In genomic region chr5:100200296-100200695, GRCm38 (mm10) we compare ENCODE assay signal across 19 mouse cellular contexts. TPM values are rescaled to one million over a fixed set of nuclear protein-coding genes. Genes with fewer than 3 reads are reported as not detected.
DNase-seq lines count a peak whose midpoint lies in the region; ATAC-seq and TF ChIP-seq lines count a peak whose summit lies in the region.
"Had no signal": no experiment of that assay in that cellular context is flagged by ENCODE, and none has a peak within 500 bp of the region (broad histone marks: within the 10 kb centered on the region; RNA-seq: fewer than 3 reads in every experiment).

No protein-coding gene starts in this region.

- 0 out of 2 replicates have a peak overlapping the region, but pooled peaks have one; percentile 23 for H3K27ac ChIP-seq in hindbrain, embryonic 13.5 days
- no peak overlapping the region for H3K27ac ChIP-seq in hindbrain, embryonic 11.5 days (ENCODE audit: low read depth, low read length)
- peak overlapping the region; percentile 40; the same call in 1 of the 2 replicates for H3K27ac ChIP-seq in hindbrain, embryonic 16.5 days (ENCODE audit: low read depth, low read length)
- peak overlapping the region; percentile 84 for H3K27ac ChIP-seq in midbrain, embryonic 16.5 days (ENCODE audit: low read length)
- H3K27ac ChIP-seq in thymus, adult 2 months (ENCODE audit: control insufficient read depth, insufficient read depth, low read length), result no peak overlapping the region
- H3K27ac ChIP-seq: heart, embryonic 10.5 days; lung, embryonic 15.5 days; macrophage; neural tube, embryonic 13.5 days had no signal

- no peak overlapping the region for H3K4me2 ChIP-seq in hindbrain, embryonic 13.5 days
- H3K4me2 ChIP-seq in hindbrain, embryonic 11.5 days (replicated peaks; ENCODE audit: low read depth, low read length), result no peak overlapping the region
- H3K4me2 ChIP-seq in hindbrain, embryonic 16.5 days (ENCODE audit: low read length), result no peak overlapping the region
- H3K4me2 ChIP-seq in midbrain, embryonic 16.5 days (ENCODE audit: low read length), result no peak overlapping the region
- H3K4me2 ChIP-seq: liver, embryonic 11.5 days; lung, embryonic 15.5 days; neural tube, embryonic 13.5 days had no signal

- H3K4me1 ChIP-seq in hindbrain, embryonic 13.5 days (replicated peaks), result peaks cover 34% of the 10 kb centered on the region
- H3K4me1 ChIP-seq in hindbrain, embryonic 11.5 days (replicated peaks; ENCODE audit: control insufficient read depth, insufficient read depth, low read length), result no peaks in the 10 kb centered on the region
- H3K4me1 ChIP-seq in hindbrain, embryonic 16.5 days (ENCODE audit: control insufficient read depth, insufficient read depth, low read depth, low read length), result peaks cover 24% of the 10 kb centered on the region
- peaks cover 43% of the 10 kb centered on the region for H3K4me1 ChIP-seq in midbrain, embryonic 16.5 days (ENCODE audit: control insufficient read depth, insufficient read depth, low read length)
- H3K4me1 ChIP-seq in thymus, adult 2 months (replicated peaks; ENCODE audit: control insufficient read depth, insufficient read depth, low read length), result no peaks in the 10 kb centered on the region

- TF ChIP-seq CTCF in brain, embryonic 14.5 days (IDR thresholded peaks at IDR 0.05; ENCODE audit: borderline replicate concordance, extremely low read depth, insufficient read depth, insufficient read length), result no peak
- TF ChIP-seq CTCF in thymus, adult 2 months (IDR thresholded peaks at IDR 0.05; ENCODE audit: borderline replicate concordance, control insufficient read depth, extremely low read depth, insufficient read depth, low read length, poor library complexity), result no peak

- H3K4me3 ChIP-seq in hindbrain, embryonic 13.5 days, result no peak overlapping the region
- H3K4me3 ChIP-seq in hindbrain, embryonic 11.5 days (ENCODE audit: low read depth, low read length), result no peak overlapping the region
- no peak overlapping the region for H3K4me3 ChIP-seq in hindbrain, embryonic 16.5 days (ENCODE audit: low read length)
- H3K4me3 ChIP-seq in midbrain, embryonic 16.5 days (ENCODE audit: low read depth, low read length), result no peak overlapping the region
- no peak overlapping the region for H3K4me3 ChIP-seq in thymus, adult 2 months (ENCODE audit: control insufficient read depth, insufficient read depth, low read length)
- H3K4me3 ChIP-seq: heart, embryonic 10.5 days; lung, embryonic 15.5 days; neural tube, embryonic 13.5 days had no signal

- peak; percentile 44; the same call in 1 of the 2 replicates for ATAC-seq in hindbrain, embryonic 13.5 days (ENCODE audit: low FRiP score)
- ATAC-seq in hindbrain, embryonic 11.5 days (ENCODE audit: low FRiP score), result no peak
- ATAC-seq in hindbrain, embryonic 16.5 days, result peak; percentile 58
- peak; percentile 64 for ATAC-seq in midbrain, embryonic 16.5 days

- TF ChIP-seq POLR2A in brain, embryonic 14.5 days (IDR thresholded peaks at IDR 0.05; ENCODE audit: borderline replicate concordance, extremely low read depth, insufficient read depth, insufficient read length, poor library complexity, severe bottlenecking), result no peak
- TF ChIP-seq POLR2A in thymus, adult 2 months (IDR thresholded peaks at IDR 0.05; ENCODE audit: control insufficient read depth, extremely low read depth, insufficient read depth, low read length, poor library complexity), result no peak

- WGBS in hindbrain, embryonic 13.5 days, result 50% methylated on average over 5 of the region's 5 CpGs
- WGBS in hindbrain, embryonic 11.5 days, result 44% methylated on average over 5 of the region's 5 CpGs
- 42% methylated on average over 5 of the region's 5 CpGs for WGBS in hindbrain, embryonic 16.5 days
- WGBS in midbrain, embryonic 16.5 days, result 17% methylated on average over 5 of the region's 5 CpGs
- 70% methylated on average over 5 of the region's 5 CpGs for WGBS in thymus, adult 2 months

- H3K9ac ChIP-seq in hindbrain, embryonic 13.5 days, result no peak overlapping the region
- H3K9ac ChIP-seq in hindbrain, embryonic 11.5 days (ENCODE audit: low read depth, low read length), result no peak overlapping the region
- no peak overlapping the region for H3K9ac ChIP-seq in hindbrain, embryonic 16.5 days (ENCODE audit: low read depth, low read length)
- no peak overlapping the region for H3K9ac ChIP-seq in midbrain, embryonic 16.5 days (ENCODE audit: low read depth, low read length)
- H3K9ac ChIP-seq: lung, embryonic 15.5 days; neural tube, embryonic 13.5 days had no signal

- no peaks in the 10 kb centered on the region for H3K9me3 ChIP-seq in hindbrain, embryonic 13.5 days
- no peaks in the 10 kb centered on the region for H3K9me3 ChIP-seq in hindbrain, embryonic 11.5 days (ENCODE audit: control insufficient read depth, low read length)
- H3K9me3 ChIP-seq in hindbrain, embryonic 16.5 days (ENCODE audit: control insufficient read depth, low read length), result no peaks in the 10 kb centered on the region
- no peaks in the 10 kb centered on the region for H3K9me3 ChIP-seq in midbrain, embryonic 16.5 days (replicated peaks; ENCODE audit: control insufficient read depth, low read length, poor library complexity, severe bottlenecking)
- H3K9me3 ChIP-seq: heart, embryonic 10.5 days; lung, embryonic 15.5 days; neural tube, embryonic 13.5 days had no signal

- no peak for DNase-seq in hindbrain, embryonic 11.5 days (ENCODE audit: low spot score)
- peak; percentile 78 for DNase-seq in brain, embryonic 14.5 days (ENCODE audit: low read depth)
- no peak for DNase-seq in testis, postnatal 14 days (ENCODE audit: low spot score)
- DNase-seq in thymus, adult 2 months, result no peak
- DNase-seq: adrenal gland, postnatal 14 days; cerebellum, adult 8-10 months; gastrocnemius, postnatal 25 days; heart, postnatal 10 days; layer of hippocampus, postnatal 36 days; right cerebral cortex, postnatal 25 days; thymus, postnatal 36 days had no signal

- no peaks in the 10 kb centered on the region for H3K36me3 ChIP-seq in hindbrain, embryonic 13.5 days
- H3K36me3 ChIP-seq in hindbrain, embryonic 11.5 days (ENCODE audit: control insufficient read depth, insufficient read depth, low read length), result no peaks in the 10 kb centered on the region
- H3K36me3 ChIP-seq in hindbrain, embryonic 16.5 days (ENCODE audit: control insufficient read depth, insufficient read depth, low read length), result no peaks in the 10 kb centered on the region
- H3K36me3 ChIP-seq in midbrain, embryonic 16.5 days (ENCODE audit: control insufficient read depth, insufficient read depth, low read length), result no peaks in the 10 kb centered on the region
- no peaks in the 10 kb centered on the region for H3K36me3 ChIP-seq in thymus, adult 2 months (ENCODE audit: control insufficient read depth, insufficient read depth, low read length)
- H3K36me3 ChIP-seq: heart, embryonic 10.5 days; lung, embryonic 15.5 days; neural tube, embryonic 13.5 days had no signal

- H3K27me3 ChIP-seq in hindbrain, embryonic 13.5 days, result no peaks in the 10 kb centered on the region
- no peaks in the 10 kb centered on the region for H3K27me3 ChIP-seq in hindbrain, embryonic 11.5 days (ENCODE audit: control insufficient read depth, insufficient read depth, low read length)
- H3K27me3 ChIP-seq in hindbrain, embryonic 16.5 days (replicated peaks; ENCODE audit: control insufficient read depth, insufficient read depth, low read length), result no peaks in the 10 kb centered on the region
- no peaks in the 10 kb centered on the region for H3K27me3 ChIP-seq in midbrain, embryonic 16.5 days (ENCODE audit: control insufficient read depth, insufficient read depth, low read depth, low read length)
- no peaks in the 10 kb centered on the region for H3K27me3 ChIP-seq in thymus, adult 2 months (ENCODE audit: control insufficient read depth, insufficient read depth, low read length)
- H3K27me3 ChIP-seq: lung, embryonic 15.5 days; neural tube, embryonic 13.5 days had no signal

RNA-seq across cellular contexts. Expression of gene Tmem150c, which starts 40.7 kb away (rescaled TPM):
- polyA plus RNA-seq in hindbrain, embryonic 13.5 days (2015; fragmentation: Nextera tagmentation; extraction: Ambion mirVana), result 19.4 and 19.6 TPM in 2 replicates
- polyA plus RNA-seq in hindbrain, embryonic 11.5 days (2014; fragmentation: Nextera tagmentation; extraction: Ambion mirVana), result 3.1 and 3.6 TPM in 2 replicates
- 14.3 and 23.2 TPM in 2 replicates for polyA plus RNA-seq in brain, embryonic 14.5 days (2012; rRNA removed)
- polyA plus RNA-seq in hindbrain, embryonic 16.5 days (2015; fragmentation: Nextera tagmentation; extraction: Ambion mirVana), result 37.1 and 37.2 TPM in 2 replicates
- 51.9 and 60.2 TPM in 2 replicates for polyA plus RNA-seq in midbrain, embryonic 16.5 days (2015; fragmentation: Nextera tagmentation; extraction: Ambion mirVana)
- polyA plus RNA-seq in thymus, adult 2 months (2012; rRNA removed), result 4.4 TPM in 2 replicates

Comparison
In these comparisons a context has a peak if more than half of its experiments do, and no peak if none do; other contexts are left out.
1. H3K27ac ChIP-seq: peak in hindbrain, embryonic 13.5 days (single experiment), hindbrain, embryonic 16.5 days (single experiment) and midbrain, embryonic 16.5 days (single experiment); none in hindbrain, embryonic 11.5 days (single experiment) and thymus, adult 2 months (single experiment).